Mouse (Mus musculus) liver, postnatal 0 days (tissue): ENCODE measurements around the gene Rasal2. TPM values are rescaled to one million over a fixed set of nuclear protein-coding genes. Genes with fewer than 3 reads are reported as not detected.

Source experiments
- ATAC-seq: fragments of 200-750 bp; cut with Nextera tagmentation; 2 replicates; pipeline ENCODE4 v1.8.0; 2017; ENCODE audit warnings: mild to moderate bottlenecking, moderate library complexity
- DNase-seq: peaks from one replicate; pipeline ENCODE4 v3.0.0-alpha.2; 2016
- H3K27ac ChIP-seq: fragments of 300-500 bp; sonication (generic); 2 replicates; pipeline ENCODE4 v1.5.1; 2014; ENCODE audit warnings: antibody characterized with exemption, moderate library complexity, mild to moderate bottlenecking, low read depth
- H3K27me3 ChIP-seq: fragments of 300-500 bp; sonication (generic); 2 replicates; pipeline ENCODE4 v1.6.1; 2014; ENCODE audit warnings: low read length, control low read depth, mixed read lengths; ENCODE audit not compliant: insufficient read depth
- H3K36me3 ChIP-seq: fragments of 300-500 bp; sonication (generic); replicated peaks from 2 replicates; pipeline ENCODE4 v1.6.1; 2014; ENCODE audit warnings: mild to moderate bottlenecking, control low read depth, low read length, moderate library complexity, mixed read lengths; ENCODE audit not compliant: insufficient read depth
- H3K4me1 ChIP-seq: fragments of 300-500 bp; sonication (generic); 2 replicates; pipeline ENCODE4 v1.6.1; 2014; ENCODE audit warnings: antibody characterized with exemption, mild to moderate bottlenecking, control low read depth; ENCODE audit not compliant: insufficient read depth
- H3K4me2 ChIP-seq: fragments of 300-500 bp; sonication (generic); 2 replicates; pipeline ENCODE4 v1.6.1; 2014; ENCODE audit warnings: low read depth, mild to moderate bottlenecking, low read length, moderate library complexity, mixed read lengths
- H3K4me3 ChIP-seq: fragments of 300-500 bp; sonication (generic); 2 replicates; pipeline ENCODE4 v1.5.1; 2014; ENCODE audit warnings: low read depth, low read length
- H3K9ac ChIP-seq: fragments of 300-500 bp; sonication (generic); replicated peaks from 2 replicates; pipeline ENCODE4 v1.6.1; 2014; ENCODE audit warnings: mild to moderate bottlenecking, moderate library complexity
- H3K9me3 ChIP-seq: fragments of 300-500 bp; sonication (generic); 2 replicates; pipeline ENCODE4 v1.6.1; 2016; ENCODE audit warnings: mild to moderate bottlenecking, control low read depth, low read length, mixed read lengths
- CTCF ChIP-seq: sonication (generic); IDR thresholded peaks from 2 replicates; pipeline ENCODE4 v1.5.1; 2016; ENCODE audit warnings: antibody characterized with exemption, low read depth
- EP300 ChIP-seq: IDR thresholded peaks from 2 replicates; pipeline ENCODE4 v1.6.1; 2016; ENCODE audit warnings: antibody characterized with exemption, low read depth, mild to moderate bottlenecking
- WGBS: fragments of 180-500 bp; shearing (Covaris S2); extraction: QIAGEN DNeasy Blood & Tissue Kit; methylation state at CpG from one replicate; pipeline ENCODE4 v1.1.7; 2014; ENCODE audit not compliant: insufficient replicate concordance; 5-methylcytosine and 5-hydroxymethylcytosine counted together
- polyA plus RNA-seq: library from polyadenylated mRNA; unstranded; fragments of >200 nt; fragmentation: Nextera tagmentation; extraction: Ambion mirVana; gene quantifications from 2 replicates; pipeline ENCODE4 v1.2.1, GENCODE M21; 2015

Gene Rasal2
- polyA plus RNA-seq, 1 experiment from 2014 or later: 10.7 TPM

DNA sequence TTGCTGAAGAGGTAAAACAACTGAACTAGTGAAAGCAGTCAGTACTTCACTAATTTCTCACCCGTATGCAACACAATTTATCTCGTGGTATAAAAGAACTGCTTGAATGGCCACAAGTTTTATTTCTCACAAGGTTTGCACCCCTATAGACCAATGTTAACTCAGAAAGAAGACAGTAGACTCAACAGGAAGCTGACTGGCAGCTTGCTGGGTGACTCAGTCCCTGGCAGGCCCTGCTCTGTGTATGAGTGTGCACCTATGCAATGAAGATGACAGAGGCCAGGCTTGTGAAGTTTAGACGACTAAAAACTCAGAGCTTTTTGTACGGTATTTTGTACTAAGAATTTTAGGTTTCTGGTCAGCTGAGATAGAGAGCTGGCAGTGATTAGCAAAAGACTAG lies 180.0 kb downstream of the Rasal2 start:
- H3K4me3 ChIP-seq: no peak overlapping the region
- TF ChIP-seq EP300: no peak
- no peak for TF ChIP-seq CTCF
- no peak overlapping the region for H3K4me2 ChIP-seq
- no peaks in the 10 kb centered on the region for H3K4me1 ChIP-seq
- WGBS: 61% methylated on average over 4 of the region's 4 CpGs
- H3K36me3 ChIP-seq: 0 out of 2 replicates have a peak, but pooled peaks cover 3% of the 10 kb centered on the region
- no peak overlapping the region for H3K27ac ChIP-seq
- no peaks in the 10 kb centered on the region for H3K27me3 ChIP-seq
- no peak for DNase-seq
- no peak for ATAC-seq
- no peak overlapping the region for H3K9ac ChIP-seq
- H3K9me3 ChIP-seq: no peaks in the 10 kb centered on the region

DNA sequence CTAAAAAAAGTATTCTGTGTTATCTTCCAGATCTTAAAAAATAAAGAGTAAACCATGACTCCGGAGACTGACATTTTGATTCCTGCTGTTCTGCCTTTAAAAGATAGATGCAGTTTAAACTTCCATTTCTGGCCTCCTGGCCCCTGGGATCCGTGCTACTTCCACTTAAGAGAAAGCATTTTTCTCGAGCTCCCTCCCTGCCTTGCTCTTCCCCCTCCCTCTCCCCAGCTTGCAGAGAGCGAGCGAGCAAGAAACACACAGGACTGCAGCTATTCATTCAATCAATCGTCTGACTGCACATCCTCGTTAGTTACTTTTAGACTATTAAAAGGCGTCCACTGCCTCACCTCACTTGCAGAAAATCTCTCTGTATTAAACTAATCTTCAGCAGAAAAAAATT lies 181.4 kb downstream of the Rasal2 start:
- Histone ChIP-seq H3K36me3 (0 out of 2 replicates have a peak, but pooled peaks cover 3% of the 10 kb centered on the region), H3K4me2 (no peak overlapping the region), H3K27ac (no peak overlapping the region), H3K27me3 (no peaks in the 10 kb centered on the region), H3K9ac (no peak overlapping the region), H3K4me3 (no peak overlapping the region), H3K9me3 (no peaks in the 10 kb centered on the region), H3K4me1 (no peaks in the 10 kb centered on the region)
- WGBS: 54% methylated on average over 8 of the region's 8 CpGs
- no peak for TF ChIP-seq CTCF
- no peak for TF ChIP-seq EP300
- ATAC-seq (no peak), DNase-seq (no peak)

DNA sequence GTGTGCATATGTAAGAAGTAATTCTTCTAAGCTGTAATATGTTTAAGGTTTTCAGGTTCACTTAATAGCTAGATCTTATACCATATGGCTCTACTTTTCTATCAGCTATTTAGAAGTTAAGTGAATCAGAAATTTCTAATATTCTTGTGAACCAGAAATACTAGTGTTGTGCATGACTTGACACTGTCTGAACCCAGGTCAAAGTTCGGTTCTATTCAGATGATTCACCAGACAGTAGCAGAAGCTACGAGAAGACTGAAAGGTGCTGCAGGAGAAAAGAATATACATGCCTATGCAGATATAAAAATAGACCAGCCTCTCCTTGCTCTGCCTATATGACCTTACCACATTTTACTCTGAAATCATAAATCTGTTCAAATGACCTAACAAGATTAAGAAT lies 182.0 kb downstream of the Rasal2 start:
- no peak overlapping the region for H3K27ac ChIP-seq
- no peaks in the 10 kb centered on the region for H3K27me3 ChIP-seq
- no peaks in the 10 kb centered on the region for H3K9me3 ChIP-seq
- ATAC-seq: no peak
- TF ChIP-seq EP300: no peak
- TF ChIP-seq CTCF: no peak
- DNase-seq: no peak
- no peak overlapping the region for H3K4me2 ChIP-seq
- 0 out of 2 replicates have a peak, but pooled peaks cover 3% of the 10 kb centered on the region for H3K36me3 ChIP-seq
- 59% methylated on average over 2 of the region's 2 CpGs for WGBS
- no peak overlapping the region for H3K4me3 ChIP-seq
- no peak overlapping the region for H3K9ac ChIP-seq
- no peaks in the 10 kb centered on the region for H3K4me1 ChIP-seq

DNA sequence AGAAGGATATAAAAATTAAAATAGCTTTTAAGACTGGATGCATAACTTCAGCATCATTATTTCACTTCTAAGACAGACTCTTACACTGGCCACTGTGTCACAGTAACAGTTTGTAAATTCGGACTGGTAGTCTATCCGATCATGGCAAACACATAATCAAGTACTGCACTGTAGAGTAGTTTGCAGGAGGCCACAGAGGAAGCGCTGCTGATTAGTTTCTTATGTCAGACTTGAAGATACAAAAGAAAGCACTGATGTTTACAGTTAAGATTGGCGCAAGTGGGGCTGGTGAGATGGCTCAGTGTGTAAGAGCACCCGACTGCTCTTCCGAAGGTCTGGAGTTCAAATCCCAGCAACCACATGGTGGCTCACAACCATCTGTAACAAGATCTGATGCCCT lies 187.4 kb downstream of the Rasal2 start:
- Histone ChIP-seq H3K27ac (no peak overlapping the region), H3K9me3 (no peaks in the 10 kb centered on the region), H3K27me3 (no peaks in the 10 kb centered on the region), H3K36me3 (0 out of 2 replicates have a peak, but pooled peaks cover 3% of the 10 kb centered on the region), H3K4me3 (no peak overlapping the region), H3K4me2 (no peak overlapping the region), H3K4me1 (no peaks in the 10 kb centered on the region), H3K9ac (no peak overlapping the region)
- TF ChIP-seq EP300: no peak
- TF ChIP-seq CTCF: no peak
- DNase-seq (no peak), ATAC-seq (no peak)
- WGBS: 88% methylated on average over 6 of the region's 6 CpGs

DNA sequence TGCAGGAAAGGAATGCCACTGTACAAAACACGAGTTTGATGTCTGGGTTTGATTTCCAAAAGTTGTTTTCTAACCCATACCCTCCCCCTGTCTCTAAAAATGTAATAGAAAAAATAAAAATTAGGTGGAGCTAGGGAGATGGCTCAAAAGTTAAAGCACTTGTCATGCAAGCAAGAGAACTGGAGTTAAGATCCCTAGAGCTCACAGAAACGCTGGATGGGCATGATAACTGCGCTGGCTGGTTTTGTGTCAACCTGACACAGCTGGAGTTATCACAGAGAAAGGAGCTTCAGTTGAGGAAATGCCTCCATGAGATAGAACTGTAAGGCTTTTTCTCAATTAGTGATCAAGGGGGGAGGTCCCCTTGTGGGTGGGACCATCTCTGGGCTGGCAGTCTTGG lies 191.5 kb downstream of the Rasal2 start:
- Histone ChIP-seq H3K9me3 (no peaks in the 10 kb centered on the region), H3K4me2 (no peak overlapping the region), H3K4me1 (no peaks in the 10 kb centered on the region), H3K4me3 (no peak overlapping the region), H3K9ac (no peak overlapping the region), H3K27ac (no peak overlapping the region), H3K27me3 (no peaks in the 10 kb centered on the region), H3K36me3 (no peaks in the 10 kb centered on the region)
- 70% methylated on average over 3 of the region's 3 CpGs for WGBS
- ATAC-seq: no peak
- no peak for DNase-seq
- TF ChIP-seq EP300: no peak
- no peak for TF ChIP-seq CTCF

DNA sequence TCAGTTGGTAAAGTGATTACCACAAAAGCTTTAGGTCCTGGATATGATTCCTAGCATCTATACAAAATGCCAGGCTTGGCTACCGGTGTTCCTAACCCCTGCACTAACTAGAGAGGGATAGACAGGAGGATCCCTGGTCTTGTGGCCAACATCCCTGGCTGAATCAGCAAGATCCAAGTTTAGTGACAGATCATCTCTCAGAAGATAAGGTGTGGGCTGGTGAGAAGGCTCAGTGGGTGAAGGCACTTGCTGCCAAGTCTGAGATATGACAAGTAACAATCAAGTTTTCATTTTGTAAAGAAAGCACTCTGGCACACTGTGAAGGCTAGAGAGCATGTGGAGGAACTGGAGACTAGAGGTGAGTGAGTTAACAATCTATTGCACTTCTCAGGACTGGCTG lies 191.9 kb downstream of the Rasal2 start:
- 65% methylated on average over 1 of the region's 1 CpGs for WGBS
- H3K4me2 ChIP-seq: no peak overlapping the region
- H3K27ac ChIP-seq: no peak overlapping the region
- H3K4me1 ChIP-seq: no peaks in the 10 kb centered on the region
- TF ChIP-seq EP300 (no peak), CTCF (no peak)
- H3K9ac ChIP-seq: no peak overlapping the region
- H3K36me3 ChIP-seq: no peaks in the 10 kb centered on the region
- ATAC-seq: no peak
- H3K4me3 ChIP-seq: no peak overlapping the region
- DNase-seq: no peak
- no peaks in the 10 kb centered on the region for H3K27me3 ChIP-seq
- no peaks in the 10 kb centered on the region for H3K9me3 ChIP-seq

DNA sequence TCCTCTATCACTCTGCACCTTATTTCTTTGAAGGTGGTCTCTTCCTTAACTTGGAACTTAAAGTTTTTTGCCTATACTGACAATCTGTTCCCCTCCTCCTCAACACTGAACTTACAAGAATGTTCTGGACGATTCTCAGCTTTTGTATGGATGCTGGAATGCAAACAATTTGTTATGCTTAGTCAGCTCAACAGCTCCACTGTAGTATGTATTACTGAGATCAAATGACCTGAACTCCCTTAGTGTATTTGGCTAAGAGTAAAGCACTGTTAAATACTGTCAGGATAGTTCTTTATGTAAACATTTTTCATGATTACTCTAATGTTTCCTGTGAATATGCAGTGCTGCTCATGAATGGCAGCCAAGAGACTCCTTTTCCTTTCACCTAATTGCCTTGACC lies 203.6 kb downstream of the Rasal2 start:
- no peak for ATAC-seq
- Histone ChIP-seq H3K27me3 (no peaks in the 10 kb centered on the region), H3K36me3 (no peaks in the 10 kb centered on the region), H3K27ac (no peak overlapping the region), H3K9ac (no peak overlapping the region), H3K4me2 (no peak overlapping the region), H3K4me1 (no peaks in the 10 kb centered on the region), H3K4me3 (no peak overlapping the region), H3K9me3 (no peaks in the 10 kb centered on the region)
- no peak for TF ChIP-seq EP300
- no peak for TF ChIP-seq CTCF
- WGBS: 38% methylated on average over 1 of the region's 1 CpGs
- DNase-seq: no peak
